Mouse (Mus musculus) testis, adult 2 months (tissue): ENCODE measurements around the gene Sema4a.

Source experiments
- CTCF ChIP-seq: fragments of 200-500 bp; IDR thresholded peaks from 2 replicates; pipeline ENCODE4 v1.5.1; 2012; ENCODE audit warnings: low read depth, mild to moderate bottlenecking, inconsistent platforms, low read length, moderate library complexity; ENCODE audit not compliant: control insufficient read depth, insufficient read depth, insufficient replicate concordance
- POLR2A ChIP-seq: fragments of 200-500 bp; IDR thresholded peaks from 2 replicates; pipeline ENCODE4 v1.6.1; 2012; ENCODE audit warnings: low read depth, mild to moderate bottlenecking, inconsistent platforms, low read length, moderate library complexity; ENCODE audit not compliant: control insufficient read depth

GRCm38 (mm10) chr3:88411681-88412080 lies 49.3 kb downstream of the Sema4a start:
- no peak for TF ChIP-seq CTCF
- no peak for TF ChIP-seq POLR2A
